Mouse (Mus musculus): ENCODE results near the gene Hist2h3c1. TPM values are rescaled to one million over a fixed set of nuclear protein-coding genes. Genes with fewer than 3 reads are reported as not detected.
"Not testable (repeated sequence)": the region's sequence is repeated elsewhere in the genome, so short reads cannot be mapped to it uniquely, and the experiment has no call there.

Hist2h3c1 gene
- polyA plus RNA-seq, 1 experiment: not detected

GRCm38 (mm10) chr3:96266132-96266710, 19.7 kb downstream of the Hist2h3c1 start:
- no peaks in the 10 kb centered on the region for H3K36me3 ChIP-seq (ENCODE audit: control insufficient read depth, insufficient read depth)

GRCm38 (mm10) chr3:96267541-96267940, 21.1 kb downstream of the Hist2h3c1 start:
- no peak for TF ChIP-seq MYOG (IDR thresholded peaks at IDR 0.05; ENCODE audit: control insufficient read depth in 1 of 3, insufficient read depth in 1 of 3, insufficient read length in 2 of 3, low read depth in 2 of 3)
- no peak for TF ChIP-seq POLR2AphosphoS2 (IDR thresholded peaks at IDR 0.05; ENCODE audit: insufficient read length, low read depth)
- TF ChIP-seq POLR2A (IDR thresholded peaks at IDR 0.05; ENCODE audit: insufficient read length, low read depth): no peak
- no peak for TF ChIP-seq USF1 (IDR thresholded peaks at IDR 0.05; ENCODE audit: low read depth)
- no peak for TF ChIP-seq REST (IDR thresholded peaks at IDR 0.05; ENCODE audit: insufficient read depth, insufficient read length)
- TF ChIP-seq TCF12 (IDR thresholded peaks at IDR 0.05; ENCODE audit: insufficient read depth, poor library complexity, severe bottlenecking): no peak
- Histone ChIP-seq H3K4me3 (peak overlapping the region; percentile 46), H3K79me2 (ENCODE audit: control insufficient read depth, insufficient read depth) (no peaks in the 10 kb centered on the region), H3K27me3 (ENCODE audit: control insufficient read depth, insufficient read depth, insufficient read length) (no peaks in the 10 kb centered on the region), H3ac (ENCODE audit: control insufficient read depth, insufficient read length) (no peak overlapping the region), H3K36me3 (ENCODE audit: control insufficient read depth, insufficient read depth) (no peaks in the 10 kb centered on the region), H3K4me2 (ENCODE audit: low read depth) (peak overlapping the region; percentile 82)

More at GRCm38 (mm10) chr3:96266132-96266710, 19.7 kb downstream of the Hist2h3c1 start:
- Histone ChIP-seq H3K79me2 (ENCODE audit: control insufficient read depth, insufficient read depth) (no peaks in the 10 kb centered on the region), H3K4me2 (ENCODE audit: low read depth) (no peak overlapping the region), H3K27me3 (ENCODE audit: control insufficient read depth, insufficient read depth, insufficient read length) (no peaks in the 10 kb centered on the region), H3K4me3 (no peak overlapping the region), H3ac (ENCODE audit: control insufficient read depth, insufficient read length) (no peak overlapping the region)
- TF ChIP-seq REST (IDR thresholded peaks at IDR 0.05; ENCODE audit: insufficient read depth, insufficient read length) (no peak), E2F4 (IDR thresholded peaks at IDR 0.05; ENCODE audit: insufficient read depth) (no peak), SRF (IDR thresholded peaks at IDR 0.05; ENCODE audit: control insufficient read depth, insufficient read length, low read depth) (no peak), POLR2AphosphoS2 (IDR thresholded peaks at IDR 0.05; ENCODE audit: insufficient read length, low read depth) (no peak), USF1 (IDR thresholded peaks at IDR 0.05; ENCODE audit: low read depth) (no peak), MYOG (IDR thresholded peaks at IDR 0.05; ENCODE audit: control insufficient read depth in 1 of 3, insufficient read depth in 1 of 3, insufficient read length in 2 of 3, low read depth in 2 of 3) (no peak), MYOD1 (IDR thresholded peaks at IDR 0.05; ENCODE audit: control insufficient read depth in 1 of 3, insufficient read length in 2 of 3, low read depth in 2 of 3) (no peak), MAX (IDR thresholded peaks at IDR 0.05; ENCODE audit: low read depth) (no peak), TCF12 (IDR thresholded peaks at IDR 0.05; ENCODE audit: insufficient read depth, poor library complexity, severe bottlenecking) (no peak), POLR2A (IDR thresholded peaks at IDR 0.05; ENCODE audit: insufficient read length, low read depth) (no peak), TCF3 (IDR thresholded peaks at IDR 0.05; ENCODE audit: insufficient read length, low read depth) (no peak), CEBPB (IDR thresholded peaks at IDR 0.05; ENCODE audit: insufficient read depth, poor library complexity, severe bottlenecking) (no peak)

- TF ChIP-seq CEBPB (IDR thresholded peaks at IDR 0.05; ENCODE audit: insufficient read depth, poor library complexity, severe bottlenecking) (0 out of 2 replicates have a peak, but pooled peaks have one; percentile 40), POLR2AphosphoS2 (IDR thresholded peaks at IDR 0.05; ENCODE audit: insufficient read length, low read depth) (peak; percentile 92), MYOG (IDR thresholded peaks at IDR 0.05; ENCODE audit: control insufficient read depth in 1 of 3, insufficient read depth in 1 of 3, insufficient read length in 2 of 3, low read depth in 2 of 3) (no peak), POLR2A (IDR thresholded peaks at IDR 0.05; ENCODE audit: insufficient read length, low read depth) (peak; percentile 85), E2F4 (IDR thresholded peaks at IDR 0.05; ENCODE audit: insufficient read depth) (no peak)
- peak within 1 kb of the TSS; percentile 82 for H3K4me2 ChIP-seq (ENCODE audit: low read depth)
- H3ac ChIP-seq (ENCODE audit: control insufficient read depth, insufficient read length): peak within 1 kb of the TSS; percentile 46
- no peaks in the 10 kb centered on the region for H3K27me3 ChIP-seq (ENCODE audit: control insufficient read depth, insufficient read depth, insufficient read length)
- H3K79me2 ChIP-seq (ENCODE audit: control insufficient read depth, insufficient read depth): no peaks in the 10 kb centered on the region
- no peaks in the 10 kb centered on the region for H3K36me3 ChIP-seq (ENCODE audit: control insufficient read depth, insufficient read depth)
- peak within 1 kb of the TSS; percentile 46 for H3K4me3 ChIP-seq
These were observed 21.7 kb downstream of the Hist2h3c1 start, which contains the start of gene Hist2h3b for GRCm38 (mm10) chr3:96268051-96268775. Gene Hist2h3b, plus strand, starts transcription at chr3:96268654.

GRCm38 (mm10) chr3:96268776-96269378, 22.4 kb downstream of the Hist2h3c1 start:
- H3K27me3 ChIP-seq (ENCODE audit: control insufficient read depth, insufficient read depth, insufficient read length); H3K36me3 ChIP-seq (ENCODE audit: control insufficient read depth, insufficient read depth); H3K79me2 ChIP-seq (ENCODE audit: control insufficient read depth, insufficient read depth): not testable (repeated sequence)
- Histone ChIP-seq H3K4me3 (peak overlapping the region; percentile 46), H3K4me2 (ENCODE audit: low read depth) (peak overlapping the region; percentile 82), H3ac (ENCODE audit: control insufficient read depth, insufficient read length) (peak overlapping the region; percentile 46)
- TF ChIP-seq POLR2AphosphoS2 (IDR thresholded peaks at IDR 0.05; ENCODE audit: insufficient read length, low read depth) (peak; percentile 90), POLR2A (IDR thresholded peaks at IDR 0.05; ENCODE audit: insufficient read length, low read depth) (peak; percentile 84)

All from myocyte (in vitro differentiated cells).